Mouse (Mus musculus): ENCODE data around the gene Thbs4. TPM values are rescaled to one million over a fixed set of nuclear protein-coding genes. Genes with fewer than 3 reads are reported as not detected.

The Thbs4 gene
- polyA plus RNA-seq, 1 experiment from 2014 or later, result 7.7 TPM

- Histone ChIP-seq H3K36me3 (peaks cover 11% of the 10 kb centered on the region; the same call in 1 of the 2 replicates), H3K27ac (no peak overlapping the region), H3K4me2 (no peak overlapping the region), H3K4me3 (no peak overlapping the region), H3K27me3 (no peaks in the 10 kb centered on the region), H3K9ac (no peak overlapping the region), H3K9me3 (no peaks in the 10 kb centered on the region), H3K4me1 (no peaks in the 10 kb centered on the region)
- ATAC-seq (ENCODE audit: insufficient number of reproducible peaks, insufficient read depth, low FRiP score, low TSS enrichment, low read depth), result no peak
- 85% methylated on average over 1 of the region's 1 CpGs for WGBS
Measured at GRCm38 (mm10) chr13:92711821-92712220, 82.8 kb downstream of the Thbs4 start.

- ATAC-seq (ENCODE audit: insufficient number of reproducible peaks, insufficient read depth, low FRiP score, low TSS enrichment, low read depth), result no peak
- Histone ChIP-seq H3K4me2 (no peak overlapping the region), H3K4me1 (no peaks in the 10 kb centered on the region), H3K27ac (no peak overlapping the region), H3K9me3 (no peaks in the 10 kb centered on the region), H3K4me3 (no peak overlapping the region), H3K27me3 (no peaks in the 10 kb centered on the region), H3K9ac (no peak overlapping the region), H3K36me3 (peaks cover 15% of the 10 kb centered on the region; the same call in 1 of the 2 replicates)
- WGBS, result 72% methylated on average over 1 of the region's 1 CpGs
Measured at GRCm38 (mm10) chr13:92710361-92710760, 84.3 kb downstream of the Thbs4 start.

- Histone ChIP-seq H3K4me1 (no peaks in the 10 kb centered on the region), H3K9me3 (no peaks in the 10 kb centered on the region), H3K27me3 (no peaks in the 10 kb centered on the region), H3K27ac (no peak overlapping the region), H3K36me3 (peaks cover 15% of the 10 kb centered on the region; the same call in 1 of the 2 replicates), H3K9ac (no peak overlapping the region), H3K4me3 (no peak overlapping the region), H3K4me2 (no peak overlapping the region)
- 28% methylated on average over 3 of the region's 3 CpGs for WGBS
- no peak for ATAC-seq (ENCODE audit: insufficient number of reproducible peaks, insufficient read depth, low FRiP score, low TSS enrichment, low read depth)
Measured at GRCm38 (mm10) chr13:92709535-92709934, 85.1 kb downstream of the Thbs4 start.

GRCm38 (mm10) chr13:92708466-92708865 lies 86.2 kb downstream of the Thbs4 start:
- H3K4me2 ChIP-seq, result no peak overlapping the region
- no peak overlapping the region for H3K9ac ChIP-seq
- peaks cover 15% of the 10 kb centered on the region; the same call in 1 of the 2 replicates for H3K36me3 ChIP-seq
- WGBS, result 69% methylated on average over 1 of the region's 1 CpGs
- H3K9me3 ChIP-seq, result no peaks in the 10 kb centered on the region
- ATAC-seq (ENCODE audit: insufficient number of reproducible peaks, insufficient read depth, low FRiP score, low TSS enrichment, low read depth), result no peak
- H3K4me1 ChIP-seq, result no peaks in the 10 kb centered on the region
- H3K27me3 ChIP-seq, result no peaks in the 10 kb centered on the region
- H3K27ac ChIP-seq, result no peak overlapping the region
- H3K4me3 ChIP-seq, result no peak overlapping the region

- Histone ChIP-seq H3K4me3 (no peak overlapping the region), H3K4me2 (no peak overlapping the region), H3K9me3 (no peaks in the 10 kb centered on the region), H3K4me1 (no peaks in the 10 kb centered on the region), H3K36me3 (peaks cover 16% of the 10 kb centered on the region; the same call in 1 of the 2 replicates), H3K27me3 (no peaks in the 10 kb centered on the region), H3K9ac (no peak overlapping the region), H3K27ac (no peak overlapping the region)
- WGBS, result 69% methylated on average over 2 of the region's 2 CpGs
- ATAC-seq (ENCODE audit: insufficient number of reproducible peaks, insufficient read depth, low FRiP score, low TSS enrichment, low read depth), result no peak
Measured at GRCm38 (mm10) chr13:92707941-92708340, 86.7 kb downstream of the Thbs4 start.

GRCm38 (mm10) chr13:92706342-92707061 lies 88.1 kb downstream of the Thbs4 start:
- H3K4me3 ChIP-seq, result no peak overlapping the region
- no peaks in the 10 kb centered on the region for H3K4me1 ChIP-seq
- peaks cover 22% of the 10 kb centered on the region; the same call in 1 of the 2 replicates for H3K36me3 ChIP-seq
- 90% methylated on average over 9 of the region's 9 CpGs for WGBS
- no peak overlapping the region for H3K27ac ChIP-seq
- no peaks in the 10 kb centered on the region for H3K9me3 ChIP-seq
- no peak overlapping the region for H3K4me2 ChIP-seq
- no peak overlapping the region for H3K9ac ChIP-seq
- H3K27me3 ChIP-seq, result no peaks in the 10 kb centered on the region
- ATAC-seq (ENCODE audit: insufficient number of reproducible peaks, insufficient read depth, low FRiP score, low TSS enrichment, low read depth), result no peak

GRCm38 (mm10) chr13:92705016-92705535 lies 89.5 kb downstream of the Thbs4 start:
- Histone ChIP-seq H3K9ac (no peak overlapping the region), H3K4me3 (no peak overlapping the region), H3K4me2 (no peak overlapping the region), H3K27me3 (no peaks in the 10 kb centered on the region), H3K27ac (no peak overlapping the region), H3K9me3 (no peaks in the 10 kb centered on the region), H3K4me1 (no peaks in the 10 kb centered on the region), H3K36me3 (peaks cover 22% of the 10 kb centered on the region; the same call in 1 of the 2 replicates)
- WGBS, result 95% methylated on average over 7 of the region's 7 CpGs
- ATAC-seq (ENCODE audit: insufficient number of reproducible peaks, insufficient read depth, low FRiP score, low TSS enrichment, low read depth), result no peak

GRCm38 (mm10) chr13:92704189-92704588 lies 90.4 kb downstream of the Thbs4 start:
- Histone ChIP-seq H3K27me3 (no peaks in the 10 kb centered on the region), H3K4me2 (no peak overlapping the region), H3K9ac (no peak overlapping the region), H3K4me3 (no peak overlapping the region), H3K9me3 (no peaks in the 10 kb centered on the region), H3K27ac (no peak overlapping the region), H3K36me3 (peaks cover 22% of the 10 kb centered on the region; the same call in 1 of the 2 replicates), H3K4me1 (no peaks in the 10 kb centered on the region)
- 73% methylated on average over 7 of the region's 7 CpGs for WGBS
- ATAC-seq (ENCODE audit: insufficient number of reproducible peaks, insufficient read depth, low FRiP score, low TSS enrichment, low read depth), result no peak

- Histone ChIP-seq H3K4me3 (no peak overlapping the region), H3K9me3 (no peaks in the 10 kb centered on the region), H3K4me2 (no peak overlapping the region), H3K4me1 (no peaks in the 10 kb centered on the region), H3K27me3 (no peaks in the 10 kb centered on the region), H3K9ac (no peak overlapping the region), H3K36me3 (peaks cover 19% of the 10 kb centered on the region; the same call in 1 of the 2 replicates), H3K27ac (no peak overlapping the region)
- 47% methylated on average over 8 of the region's 8 CpGs for WGBS
- ATAC-seq (ENCODE audit: insufficient number of reproducible peaks, insufficient read depth, low FRiP score, low TSS enrichment, low read depth), result no peak
Measured at GRCm38 (mm10) chr13:92703241-92704027, 91.2 kb downstream of the Thbs4 start.

GRCm38 (mm10) chr13:92702035-92702434 lies 92.6 kb downstream of the Thbs4 start:
- no peak for ATAC-seq (ENCODE audit: insufficient number of reproducible peaks, insufficient read depth, low FRiP score, low TSS enrichment, low read depth)
- no peak overlapping the region for H3K4me2 ChIP-seq
- H3K4me3 ChIP-seq, result no peak overlapping the region
- H3K36me3 ChIP-seq, result peaks cover 11% of the 10 kb centered on the region; the same call in 1 of the 2 replicates
- 76% methylated on average over 5 of the region's 5 CpGs for WGBS
- no peak overlapping the region for H3K27ac ChIP-seq
- H3K9ac ChIP-seq, result no peak overlapping the region
- H3K27me3 ChIP-seq, result no peaks in the 10 kb centered on the region
- no peaks in the 10 kb centered on the region for H3K4me1 ChIP-seq
- H3K9me3 ChIP-seq, result no peaks in the 10 kb centered on the region
